Mouse (Mus musculus): Measurements from ENCODE around the gene Cxcl16. TPM values are rescaled to one million over a fixed set of nuclear protein-coding genes. Genes with fewer than 3 reads are reported as not detected.

Gene Cxcl16
- polyA plus RNA-seq (2012; fragmentation: generic; extraction: Trizol), result under 1 TPM; 0.04 to 0.19 TPM

GRCm38 (mm10) chr11:70459601-70460101 lies at the start of gene Cxcl16:
Gene Cxcl16 (minus strand): TSS chr11:70459984.

GRCm38 (mm10) chr11:70504970-70505369 lies 45.2 kb upstream of the Cxcl16 start, which contains the start of gene Tm4sf5:
Gene Tm4sf5 (plus strand): TSS chr11:70505244.

GRCm38 (mm10) chr11:70458688-70459600 lies 840 bp downstream of the Cxcl16 start, which contains the start of gene Zmynd15:
Gene Zmynd15 (plus strand): TSS chr11:70459433.

GRCm38 (mm10) chr11:70451797-70452498 lies 7.8 kb downstream of the Cxcl16 start, which contains the start of gene Med11:
Gene Med11 (plus strand): TSS chr11:70451919.

GRCm38 (mm10) chr11:70432048-70432894 lies 27.5 kb downstream of the Cxcl16 start, which contains the start of gene Arrb2:
Gene Arrb2 (plus strand): TSS chr11:70432635.

GRCm38 (mm10) chr11:70409594-70410296 lies 50.0 kb downstream of the Cxcl16 start, which contains the start of gene Pelp1:
Gene Pelp1 (minus strand): TSS chr11:70410031.

Other genes starting within 250 kb of the Cxcl16 start
- gene Slc16a11, start 247.2 kb downstream of the Cxcl16 start, polyA plus RNA-seq (2012; fragmentation: generic; extraction: Trizol), result under 1 TPM; 0.05 to 0.54 TPM
- gene Slc16a13, start 238.9 kb downstream of the Cxcl16 start, polyA plus RNA-seq (2012; fragmentation: generic; extraction: Trizol), result 1 to 10 TPM in 1 of 2 experiments, under 1 TPM in 1; 0.08 to 2.6 TPM
- under 1 TPM; 0.01 to 0.08 TPM for gene Bcl6b, start 230.2 kb downstream of the Cxcl16 start, polyA plus RNA-seq (2012; fragmentation: generic; extraction: Trizol)
- gene 0610010K14Rik, start 222.1 kb downstream of the Cxcl16 start, polyA plus RNA-seq (2012; fragmentation: generic; extraction: Trizol), result 100 to 1,000 TPM; 168 to 216 TPM
- 10 to 100 TPM; 16.5 to 24.7 TPM for gene Gm21988, start 220.2 kb downstream of the Cxcl16 start, polyA plus RNA-seq (2012; fragmentation: generic; extraction: Trizol)
- gene Rnasek, start 220.1 kb downstream of the Cxcl16 start, polyA plus RNA-seq (2012; fragmentation: generic; extraction: Trizol), result 100 to 1,000 TPM; 342 to 713 TPM
- under 1 TPM; 0.04 to 0.07 TPM for gene Alox12, start 204.6 kb downstream of the Cxcl16 start, polyA plus RNA-seq (2012; fragmentation: generic; extraction: Trizol)
- under 1 TPM; 0.07 to 0.08 TPM for gene Alox12e, start 137.4 kb downstream of the Cxcl16 start, polyA plus RNA-seq (2012; fragmentation: generic; extraction: Trizol)
- not detected for gene Alox15, start 108.0 kb downstream of the Cxcl16 start, polyA plus RNA-seq (2012; fragmentation: generic; extraction: Trizol)
- 10 to 100 TPM; 31.0 to 47.5 TPM for gene Pelp1, start 50.0 kb downstream of the Cxcl16 start, polyA plus RNA-seq (2012; fragmentation: generic; extraction: Trizol)
- 10 to 100 TPM; 24.4 to 35.9 TPM for gene Arrb2, start 27.3 kb downstream of the Cxcl16 start, polyA plus RNA-seq (2012; fragmentation: generic; extraction: Trizol)
- 10 to 100 TPM; 60.7 to 61.7 TPM for gene Med11, start 8.1 kb downstream of the Cxcl16 start, polyA plus RNA-seq (2012; fragmentation: generic; extraction: Trizol)
- gene Zmynd15, start 551 bp downstream of the Cxcl16 start, polyA plus RNA-seq (2012; fragmentation: generic; extraction: Trizol), result under 1 TPM; 0.05 to 0.08 TPM
- gene Tm4sf5, start 45.3 kb upstream of the Cxcl16 start, polyA plus RNA-seq (2012; fragmentation: generic; extraction: Trizol), result not detected
- gene Vmo1, start 54.6 kb upstream of the Cxcl16 start, polyA plus RNA-seq (2012; fragmentation: generic; extraction: Trizol), result not detected
- not detected for gene Gltpd2, start 59.2 kb upstream of the Cxcl16 start, polyA plus RNA-seq (2012; fragmentation: generic; extraction: Trizol)
- 1,000 to 10,000 TPM in 1 of 2 experiments, 100 to 1,000 TPM in 1; 562 to 1,060 TPM for gene Psmb6, start 65.4 kb upstream of the Cxcl16 start, polyA plus RNA-seq (2012; fragmentation: generic; extraction: Trizol)
- not detected for gene Gm40193, start 73.0 kb upstream of the Cxcl16 start, polyA plus RNA-seq (2012; fragmentation: generic; extraction: Trizol)
- gene Pld2, start 80.1 kb upstream of the Cxcl16 start, polyA plus RNA-seq (2012; fragmentation: generic; extraction: Trizol), result 10 to 100 TPM in 1 of 2 experiments, 1 to 10 TPM in 1; 7.9 to 23.3 TPM
- gene Mink1, start 102.9 kb upstream of the Cxcl16 start, polyA plus RNA-seq (2012; fragmentation: generic; extraction: Trizol), result 10 to 100 TPM; 12.7 to 36.0 TPM
- gene 4930544D05Rik, start 155.9 kb upstream of the Cxcl16 start, polyA plus RNA-seq (2012; fragmentation: generic; extraction: Trizol), result not detected
- not detected for gene Chrne, start 159.2 kb upstream of the Cxcl16 start, polyA plus RNA-seq (2012; fragmentation: generic; extraction: Trizol)
- gene Gp1ba, start 179.1 kb upstream of the Cxcl16 start, polyA plus RNA-seq (2012; fragmentation: generic; extraction: Trizol), result under 1 TPM; 0.05 to 0.72 TPM
- gene Rnf167, start 187.3 kb upstream of the Cxcl16 start, polyA plus RNA-seq (2012; fragmentation: generic; extraction: Trizol), result 10 to 100 TPM; 10.2 to 50.0 TPM
- 100 to 1,000 TPM; 104 to 176 TPM for gene Slc25a11, start 187.5 kb upstream of the Cxcl16 start, polyA plus RNA-seq (2012; fragmentation: generic; extraction: Trizol)
- gene Pfn1, start 194.7 kb upstream of the Cxcl16 start, polyA plus RNA-seq (2012; fragmentation: generic; extraction: Trizol), result 1,000 to 10,000 TPM; 2,430 to 5,299 TPM
- 100 to 1,000 TPM in 1 of 2 experiments, 10 to 100 TPM in 1; 53.8 to 231 TPM for gene Eno3, start 197.2 kb upstream of the Cxcl16 start, polyA plus RNA-seq (2012; fragmentation: generic; extraction: Trizol)
- gene Spag7, start 209.4 kb upstream of the Cxcl16 start, polyA plus RNA-seq (2012; fragmentation: generic; extraction: Trizol), result 10 to 100 TPM; 22.6 to 90.3 TPM
- 10 to 100 TPM in 1 of 2 experiments, 1 to 10 TPM in 1; 5.0 to 21.0 TPM for gene Camta2, start 228.1 kb upstream of the Cxcl16 start, polyA plus RNA-seq (2012; fragmentation: generic; extraction: Trizol)
- gene Inca1, start 240.2 kb upstream of the Cxcl16 start, polyA plus RNA-seq (2012; fragmentation: generic; extraction: Trizol), result 1 to 10 TPM; 1.7 to 8.8 TPM
- gene Kif1c, start 240.6 kb upstream of the Cxcl16 start, polyA plus RNA-seq (2012; fragmentation: generic; extraction: Trizol), result 10 to 100 TPM; 64.8 to 73.5 TPM